Mouse (Mus musculus): ENCODE measurements around the gene Ell.
A peak's percentile ranks its signal among the peaks of the same experiment; 100 is the strongest.
"Not testable (repeated sequence)": the region's sequence is repeated elsewhere in the genome, so short reads cannot be mapped to it uniquely, and the experiment has no call there.

The Ell gene

DNA sequence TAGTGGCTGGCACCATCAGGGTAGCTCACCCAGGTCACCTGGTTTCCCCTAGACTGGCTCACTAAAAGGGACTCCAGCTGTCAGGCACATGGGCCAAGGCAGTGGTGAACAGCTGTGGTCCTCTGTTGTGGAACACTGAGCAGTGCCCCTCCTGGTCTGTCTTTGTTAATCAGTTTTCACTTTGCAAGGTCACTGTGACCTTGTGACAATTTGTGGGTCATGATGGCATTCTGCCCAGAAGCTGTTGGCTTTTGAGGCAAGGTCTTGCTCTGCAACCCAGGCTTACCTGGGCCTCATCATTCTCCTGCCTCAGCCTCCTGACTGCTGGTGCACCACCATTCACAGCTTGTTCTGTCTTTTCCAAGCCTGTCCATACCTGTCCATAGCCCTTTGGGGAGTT, 31.1 kb downstream of the Ell start:
- no peak for DNase-seq

DNA sequence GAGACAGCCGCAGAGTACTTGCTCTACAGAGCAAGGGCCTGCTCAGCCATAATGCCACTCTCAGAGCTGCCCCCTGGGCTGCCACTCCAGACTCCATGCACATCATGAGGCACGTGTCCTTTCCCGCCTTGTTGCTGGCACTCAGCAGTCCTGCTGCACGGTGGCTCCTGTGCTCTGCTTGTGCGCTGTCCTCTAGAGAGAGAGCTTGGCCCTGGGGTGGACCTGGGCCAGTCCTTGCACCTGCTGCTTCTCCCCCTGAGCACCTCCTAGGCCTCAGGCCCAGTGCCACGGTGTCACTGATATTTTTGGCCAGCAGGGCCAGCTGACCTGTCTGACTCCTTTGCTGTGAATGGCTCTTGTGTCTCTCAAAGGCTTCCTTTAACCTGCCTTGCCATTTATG, 31.7 kb downstream of the Ell start:
- DNase-seq, result peak; percentile 57

DNA sequence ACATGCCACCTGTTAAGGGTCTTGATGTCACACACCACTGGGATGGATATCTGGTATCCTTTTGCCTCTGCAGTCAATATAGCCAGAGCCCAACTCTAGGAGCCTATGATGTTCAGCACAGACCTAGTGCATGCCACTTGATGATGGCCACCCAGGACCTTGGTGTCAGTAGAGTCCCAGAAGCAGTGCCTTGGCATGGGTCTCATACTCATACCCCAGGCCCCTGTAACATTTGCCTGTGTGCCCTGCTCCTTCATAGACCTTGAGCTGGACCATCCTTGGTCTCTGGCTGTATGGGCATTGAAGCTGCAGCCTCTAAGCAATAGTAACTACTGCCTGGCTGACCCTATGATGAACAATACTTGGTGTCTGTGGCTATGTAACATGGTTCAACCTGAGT, 35.0 kb downstream of the Ell start:
- no peak for DNase-seq

DNA sequence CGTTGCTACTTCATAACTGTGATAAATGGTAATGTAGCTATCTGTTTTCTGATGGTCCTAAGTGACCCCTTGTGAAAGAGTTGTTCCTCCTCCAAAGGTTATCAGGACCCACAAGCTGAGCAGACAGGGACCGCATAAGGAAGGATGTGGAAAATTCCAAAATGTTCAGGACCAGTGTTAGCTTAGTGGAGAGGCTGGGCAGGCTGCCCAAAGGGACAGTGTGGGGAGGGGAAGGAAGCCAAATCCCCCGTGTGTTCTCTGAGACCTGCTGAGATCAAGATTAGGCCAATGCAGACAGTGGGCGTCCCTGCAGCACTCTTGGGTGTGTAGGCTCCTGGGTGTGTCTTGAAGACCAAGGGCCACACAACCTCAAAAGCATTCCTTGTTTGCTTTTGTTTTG, 35.7 kb downstream of the Ell start:
- peak; percentile 64 for DNase-seq

DNA sequence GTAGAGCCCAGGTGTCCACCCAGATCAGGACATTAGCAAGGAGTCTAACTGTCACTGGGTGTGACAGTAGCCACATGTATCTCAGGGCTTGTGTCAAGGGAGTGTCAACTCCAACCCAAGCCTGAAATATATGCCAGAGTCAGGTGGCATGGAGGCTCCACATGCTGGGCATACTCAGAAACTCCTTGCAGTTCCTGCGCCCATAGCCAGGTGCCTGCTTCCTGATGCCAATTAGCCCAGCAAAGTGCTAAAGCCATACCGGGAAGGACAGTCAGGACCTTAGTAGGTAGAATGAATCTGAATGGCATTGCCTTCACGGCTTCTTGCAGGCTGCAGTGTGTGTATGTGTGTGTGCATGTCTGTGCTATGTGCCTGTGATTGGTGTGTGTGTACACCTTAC, 38.0 kb downstream of the Ell start:
- DNase-seq, result no peak

DNA sequence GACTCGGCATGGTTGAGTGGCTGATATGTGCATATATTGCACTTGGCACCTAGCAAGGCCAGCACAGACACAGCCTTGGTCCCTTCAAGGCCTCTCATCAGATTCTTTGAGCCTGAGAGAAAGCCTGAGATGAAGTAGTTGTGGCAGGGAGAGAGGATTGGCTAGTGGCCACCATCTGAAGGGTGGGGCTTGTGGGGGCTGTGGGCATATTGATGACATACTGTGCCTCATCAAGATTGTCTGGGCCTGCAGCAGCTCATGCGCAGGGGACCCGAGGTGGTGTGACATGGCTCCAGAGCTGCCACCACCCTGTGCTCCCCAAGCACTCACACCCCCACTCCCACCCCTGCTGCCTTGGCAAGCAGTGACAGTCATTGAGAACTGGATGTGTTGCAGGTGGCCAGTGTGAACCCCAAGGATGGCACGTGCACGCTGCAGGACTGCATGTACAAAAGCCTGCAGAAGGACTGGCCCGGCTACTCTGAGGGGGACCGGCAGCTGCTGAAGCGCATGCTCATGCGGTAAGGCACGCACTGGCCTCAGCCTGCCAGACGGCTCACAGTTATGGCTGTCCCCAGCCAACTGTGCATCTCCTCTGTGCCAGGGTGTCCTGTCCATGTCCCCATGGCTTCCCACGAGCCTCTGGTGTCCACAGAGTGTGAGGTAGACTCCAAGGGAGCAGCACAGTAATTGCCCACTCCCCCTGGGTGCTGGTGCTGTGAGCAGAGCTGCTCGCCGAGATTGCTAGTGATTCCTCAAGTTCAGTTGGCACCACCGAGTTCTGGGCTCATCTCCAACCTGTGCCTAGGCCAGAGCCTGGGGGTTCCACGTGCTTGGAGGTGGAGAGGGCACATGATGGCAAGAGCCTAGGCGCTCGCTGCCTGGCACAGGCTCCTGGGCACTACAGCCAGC, 44.5 kb downstream of the Ell start:
- peak; percentile 72 for DNase-seq

DNA sequence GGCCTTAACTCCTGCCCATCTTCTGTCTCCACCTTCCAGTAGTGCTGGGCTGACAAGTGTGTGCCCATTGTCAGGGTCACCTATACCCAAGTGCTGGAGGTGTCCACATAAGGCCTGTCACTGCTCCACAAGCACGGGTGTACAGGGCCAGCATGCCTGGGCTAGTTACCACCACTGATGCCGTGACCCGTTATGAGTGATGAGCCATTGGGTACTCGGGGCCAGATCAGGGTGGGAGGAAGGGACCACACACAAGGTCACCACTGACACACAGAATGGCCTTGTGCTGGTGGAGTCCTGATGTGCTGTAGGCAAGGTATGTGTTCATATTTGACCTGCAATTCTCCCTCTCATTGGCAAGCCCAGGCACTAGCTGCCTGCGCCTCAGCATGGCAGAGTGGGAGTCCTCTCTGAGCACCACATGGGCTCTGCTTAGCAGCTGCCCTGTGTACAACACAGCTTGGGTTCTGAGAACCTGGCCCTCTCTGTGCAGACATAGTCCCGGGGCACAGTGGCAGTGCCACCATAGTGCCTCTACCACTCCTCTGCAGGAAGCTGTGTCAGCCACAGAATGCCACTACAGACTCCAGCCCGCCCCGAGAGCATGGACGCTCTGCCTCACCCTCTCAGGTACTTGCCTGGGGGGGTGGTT, 45.5 kb downstream of the Ell start:
- DNase-seq, result no peak

DNA sequence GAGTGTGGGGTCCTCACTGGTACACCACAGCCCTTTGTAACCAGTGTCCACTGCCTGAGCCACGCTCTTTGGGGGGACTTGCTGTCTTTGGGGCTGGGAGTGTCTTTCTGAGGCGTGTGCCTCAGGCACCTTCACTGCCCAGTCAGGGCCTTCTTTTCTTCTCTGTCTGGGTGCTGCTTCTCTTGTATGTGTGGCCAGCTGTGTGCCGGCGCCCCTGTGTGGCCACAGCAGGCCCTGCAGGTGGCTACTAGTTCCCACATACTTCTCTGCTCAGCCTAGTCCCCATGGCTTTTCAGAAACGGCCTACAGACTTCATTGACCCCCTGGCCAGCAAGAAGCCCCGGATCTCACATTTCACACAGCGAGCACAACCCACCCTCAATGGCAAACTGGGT, 46.0 kb downstream of the Ell start:
- no peak for DNase-seq

DNA sequence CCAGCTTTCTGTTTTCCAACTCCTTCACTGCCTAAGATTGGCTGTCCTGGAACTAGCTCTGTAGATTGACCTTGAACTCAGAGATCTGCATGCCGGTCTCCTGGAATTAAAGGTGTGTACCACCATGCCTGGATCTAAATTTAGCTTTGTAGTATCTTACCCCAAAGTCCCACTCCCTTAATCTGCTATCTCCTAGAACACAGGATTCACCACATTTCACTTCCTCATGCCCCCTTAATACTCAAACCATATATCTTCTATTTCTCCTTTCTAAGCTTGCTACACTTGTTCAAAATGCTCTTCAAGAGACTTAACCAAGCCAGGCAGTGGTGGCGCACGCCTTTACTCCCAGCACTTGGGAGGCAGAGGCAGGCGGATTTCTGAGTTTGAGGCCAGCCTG, 48.7 kb downstream of the Ell start:
- DNase-seq, result not testable (repeated sequence)

DNA sequence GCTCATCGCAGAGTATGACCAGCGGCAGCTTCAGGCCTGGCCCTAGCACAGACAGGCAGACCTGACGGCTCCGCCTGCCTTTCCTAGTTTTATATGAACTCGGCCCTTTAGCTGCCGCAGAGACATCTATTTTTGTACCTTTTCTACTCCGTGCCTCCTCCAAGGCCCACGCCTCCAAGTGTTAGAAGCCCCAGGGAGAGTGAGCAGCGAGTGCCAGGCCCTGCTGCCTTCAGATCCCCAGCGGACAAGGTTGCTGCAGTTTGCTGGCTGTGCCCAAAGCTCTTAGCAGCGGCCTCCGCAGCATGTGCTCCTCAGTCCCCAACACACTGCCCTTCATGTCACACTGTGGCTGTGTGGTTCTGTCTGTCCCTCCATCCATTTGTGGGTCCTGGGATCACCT, 52.3 kb downstream of the Ell start:
- no peak for DNase-seq

DNA sequence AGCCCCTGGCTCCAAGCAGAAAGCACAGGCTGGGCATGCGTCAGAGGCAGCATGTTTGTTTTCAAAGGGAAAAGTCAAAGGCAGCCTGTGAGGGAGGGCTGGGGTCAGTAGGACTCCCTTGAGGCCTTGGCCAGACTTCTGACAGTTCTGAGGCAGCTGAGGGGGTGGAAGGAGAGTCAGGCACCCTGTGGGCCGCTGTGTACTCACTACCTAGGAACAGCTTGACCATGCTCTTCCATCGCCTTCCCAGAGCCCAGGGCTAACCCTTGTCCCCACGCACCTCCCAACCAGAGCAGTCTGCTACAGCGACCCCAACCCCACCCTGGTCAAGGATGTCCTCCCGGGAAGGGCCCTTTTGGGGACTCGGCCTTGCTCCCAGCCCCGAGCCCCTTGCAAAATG, 53.9 kb downstream of the Ell start:
- no peak for DNase-seq

DNA sequence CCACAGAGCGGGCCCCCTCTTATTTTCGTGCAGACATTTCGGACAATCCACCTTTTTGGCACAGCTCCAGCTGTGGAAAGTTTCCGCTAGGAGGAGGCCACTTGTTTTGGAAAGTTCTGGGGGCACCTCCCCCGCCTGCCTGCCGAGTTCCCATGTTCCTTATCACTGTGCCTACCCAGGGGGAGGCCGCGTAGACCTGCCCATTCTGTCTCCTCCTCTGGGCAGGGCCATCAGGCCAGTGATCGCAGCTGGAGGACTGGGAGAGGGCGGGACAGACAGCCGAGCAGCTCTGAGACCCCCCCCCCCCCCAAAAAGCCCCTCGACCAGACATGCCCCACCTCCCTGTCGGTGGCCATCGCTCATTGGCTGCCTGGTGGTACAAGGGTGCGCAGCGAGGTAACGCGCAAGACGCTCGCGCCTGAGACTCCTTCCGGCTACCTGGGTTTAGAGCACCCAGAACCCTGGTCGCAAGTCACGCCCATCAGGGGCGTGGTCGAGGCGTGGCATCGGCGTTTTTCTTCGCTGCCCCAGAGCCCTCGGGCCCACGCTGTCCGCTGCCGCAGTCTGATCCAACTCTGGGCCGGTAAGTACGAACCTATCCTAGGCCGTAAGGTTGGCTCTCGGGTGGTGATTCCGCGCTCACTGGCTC, 54.8 kb downstream of the Ell start, which contains the start of gene Isyna1:
Isyna1 (plus strand) TSS at position 413 of the 649 bp plus-strand sequence.
- peak; percentile 46 for DNase-seq

DNA sequence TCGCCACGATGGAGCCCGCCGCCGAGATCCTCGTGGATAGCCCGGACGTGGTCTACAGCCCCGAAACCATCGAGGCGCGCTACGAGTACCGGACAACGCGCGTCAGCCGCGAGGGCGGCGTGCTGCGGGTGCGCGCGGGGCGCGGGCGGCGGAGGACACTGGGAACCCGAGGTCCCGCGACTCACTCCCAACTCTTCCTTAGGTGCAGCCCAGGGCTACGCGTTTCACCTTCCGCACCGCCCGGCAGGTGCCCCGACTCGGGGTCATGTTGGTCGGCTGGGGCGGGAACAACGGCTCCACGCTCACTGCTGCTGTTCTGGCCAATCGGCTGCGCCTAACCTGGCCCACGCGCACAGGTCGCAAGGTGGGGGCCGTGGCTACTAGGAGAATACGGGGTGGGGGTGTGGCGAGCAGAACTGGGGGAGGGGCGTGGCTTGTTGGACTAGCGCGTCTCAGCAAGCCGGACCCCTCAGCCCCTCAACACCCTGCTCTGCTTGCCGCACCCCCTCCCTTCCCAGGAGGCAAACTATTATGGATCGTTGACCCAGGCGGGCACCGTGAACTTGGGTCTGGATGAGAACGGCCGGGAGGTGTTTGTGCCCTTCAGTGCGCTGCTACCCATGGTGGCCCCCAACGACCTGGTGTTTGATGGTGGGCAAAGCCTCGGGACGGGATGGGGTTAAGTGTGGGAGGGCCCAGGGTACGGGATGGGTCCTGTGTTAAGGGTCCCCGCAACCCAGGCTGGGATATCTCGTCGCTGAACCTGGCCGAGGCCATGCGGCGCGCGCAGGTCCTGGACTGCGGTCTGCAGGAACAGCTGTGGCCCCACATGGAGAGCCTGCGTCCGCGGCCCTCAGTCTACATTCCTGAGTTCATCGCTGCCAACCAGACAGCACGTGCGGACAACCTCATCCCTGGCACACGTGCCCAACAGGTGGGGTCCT, 55.6 kb downstream of the Ell start:
- peak; percentile 55 for DNase-seq

DNA sequence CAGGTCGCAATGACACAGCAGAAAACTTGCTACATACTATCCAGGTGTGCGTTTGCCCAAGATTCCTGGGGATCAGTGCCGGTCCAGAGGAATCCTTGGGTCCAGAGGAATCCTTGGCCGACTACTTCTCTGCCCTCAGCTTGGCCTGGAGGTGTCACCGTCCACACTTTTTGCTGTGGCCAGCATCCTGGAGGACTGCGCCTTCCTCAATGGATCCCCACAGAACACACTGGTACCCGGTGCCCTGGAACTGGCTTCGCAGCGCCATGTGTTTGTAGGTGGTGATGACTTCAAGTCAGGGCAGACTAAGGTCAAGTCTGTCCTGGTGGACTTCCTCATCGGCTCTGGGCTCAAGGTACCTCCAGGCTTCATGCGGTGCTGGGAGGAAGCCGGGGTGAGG, 56.6 kb downstream of the Ell start:
- DNase-seq, result no peak

DNA sequence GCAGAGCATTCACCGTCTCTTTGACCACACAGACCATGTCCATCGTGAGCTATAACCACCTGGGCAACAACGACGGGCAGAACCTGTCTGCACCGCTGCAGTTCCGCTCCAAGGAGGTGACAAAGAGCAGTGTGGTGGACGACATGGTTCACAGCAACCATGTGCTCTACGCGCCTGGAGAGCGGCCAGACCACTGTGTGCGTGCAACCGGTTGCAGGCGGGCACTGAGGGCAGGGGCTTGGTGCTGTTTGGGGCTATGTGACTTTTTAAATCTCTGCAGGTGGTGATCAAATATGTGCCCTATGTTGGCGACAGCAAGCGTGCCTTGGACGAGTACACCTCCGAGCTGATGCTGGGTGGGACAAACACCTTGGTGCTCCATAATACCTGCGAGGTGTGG, 57.0 kb downstream of the Ell start:
- no peak for DNase-seq

DNA sequence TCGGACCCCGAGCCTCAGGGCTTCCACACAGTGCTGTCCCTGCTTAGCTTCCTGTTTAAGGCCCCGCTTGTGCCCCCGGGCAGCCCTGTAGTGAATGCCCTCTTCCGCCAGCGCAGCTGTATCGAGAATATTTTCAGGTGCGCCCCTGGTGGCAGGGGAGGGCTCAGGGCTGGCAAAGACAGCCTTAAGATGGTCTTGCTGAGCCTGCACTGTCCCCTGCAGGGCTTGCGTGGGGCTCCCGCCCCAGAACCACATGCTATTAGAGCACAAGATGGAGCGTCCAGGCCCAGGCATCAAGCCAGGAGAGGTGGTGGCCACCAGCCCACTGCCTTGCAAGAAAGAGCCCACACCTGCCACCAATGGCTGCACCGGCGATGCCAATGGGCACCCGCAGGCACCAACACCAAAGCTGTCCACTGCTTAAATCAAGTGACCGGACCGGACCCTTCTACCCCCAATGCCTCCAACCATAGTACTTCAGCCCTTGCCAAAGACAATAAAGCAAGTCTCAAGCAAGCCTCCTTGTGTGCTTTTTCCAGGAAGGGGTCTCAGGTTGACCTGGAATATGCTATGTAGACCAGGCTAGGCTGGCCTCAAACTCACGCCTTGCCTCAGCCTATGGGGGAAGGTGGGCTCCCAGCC, 57.6 kb downstream of the Ell start:
- DNase-seq, result peak; percentile 59

DNA sequence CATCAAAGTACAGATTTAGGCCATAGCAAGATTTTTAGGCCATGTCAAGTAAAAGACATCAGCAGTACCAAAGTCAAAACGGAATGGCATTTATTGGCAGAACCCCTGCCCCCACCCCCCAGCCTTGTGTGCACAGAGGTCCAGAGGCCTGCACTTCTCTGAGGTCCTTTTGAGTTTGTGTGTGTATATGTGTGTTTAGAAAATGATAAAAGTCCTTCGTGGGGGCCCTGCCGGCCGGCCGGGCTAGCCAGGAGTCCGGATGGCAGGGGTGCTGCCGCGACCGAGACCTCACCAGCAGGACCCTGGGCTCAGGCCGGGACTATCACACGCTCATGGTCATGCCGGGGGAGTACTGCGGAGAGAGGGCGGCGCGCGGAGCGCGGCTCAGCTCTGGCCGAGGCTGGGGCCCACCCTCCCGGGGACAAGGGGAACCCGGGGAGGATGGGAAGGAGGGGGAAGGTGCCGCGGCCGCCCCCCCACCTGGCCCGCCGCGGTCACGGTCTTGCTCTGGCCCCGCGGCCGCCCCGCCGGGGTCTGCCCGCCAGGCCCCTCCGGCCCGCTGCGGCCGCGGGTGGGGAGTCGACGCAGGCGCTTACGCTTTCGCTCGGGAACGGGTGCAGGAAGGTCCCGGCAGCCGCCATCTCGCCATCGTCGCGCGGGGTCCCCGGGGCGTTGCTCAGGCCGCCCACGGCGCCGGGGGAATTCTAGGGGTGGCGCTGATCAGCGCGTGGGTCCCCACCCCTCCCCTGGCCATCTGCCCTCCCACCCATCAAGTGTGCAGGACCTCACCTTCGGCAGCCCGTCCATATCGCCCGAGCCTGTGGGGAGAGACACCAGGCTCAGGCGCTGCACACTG, 58.4 kb downstream of the Ell start:
- peak; percentile 41 for DNase-seq

DNA sequence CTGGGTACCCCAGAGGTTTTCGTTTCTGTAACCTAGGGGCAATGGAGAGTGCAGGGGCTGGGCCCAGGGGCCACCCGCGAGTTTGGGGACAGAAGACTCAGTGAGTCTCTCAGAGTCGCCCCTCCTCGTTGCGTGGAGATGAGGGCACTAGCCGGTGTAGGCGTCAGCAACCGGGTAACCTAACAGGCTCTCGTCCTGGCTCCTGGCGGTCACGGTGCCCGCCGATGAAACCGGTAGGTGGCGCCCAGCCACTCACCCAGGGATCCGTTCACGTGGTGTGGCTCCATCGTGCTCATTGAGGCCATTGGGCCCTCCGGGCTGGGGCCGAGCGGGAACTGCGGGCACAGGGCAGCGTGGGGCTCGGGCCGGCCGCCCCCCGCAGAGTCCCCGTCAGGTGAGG, 59.0 kb downstream of the Ell start:
- peak; percentile 89 for DNase-seq

DNA sequence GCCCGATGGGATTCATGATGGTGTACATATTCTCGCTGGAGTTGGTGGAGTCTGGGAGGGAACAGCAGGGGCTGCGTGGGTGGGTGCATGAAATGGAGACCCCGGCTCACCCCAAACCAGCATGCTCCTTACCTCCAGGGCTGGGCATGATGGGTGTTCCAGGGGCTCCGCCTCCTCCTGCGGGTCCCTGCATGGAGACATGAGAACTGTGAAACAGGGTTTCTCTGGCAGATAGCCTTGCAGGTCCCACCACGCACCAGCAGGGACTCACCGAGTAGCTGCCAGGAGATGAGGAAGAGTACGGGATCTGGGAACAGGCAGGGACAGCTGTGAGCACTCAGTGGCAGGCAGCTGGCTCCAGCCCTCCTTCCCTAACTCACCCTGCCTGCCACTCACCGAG, 59.5 kb downstream of the Ell start:
- DNase-seq, result no peak

DNA sequence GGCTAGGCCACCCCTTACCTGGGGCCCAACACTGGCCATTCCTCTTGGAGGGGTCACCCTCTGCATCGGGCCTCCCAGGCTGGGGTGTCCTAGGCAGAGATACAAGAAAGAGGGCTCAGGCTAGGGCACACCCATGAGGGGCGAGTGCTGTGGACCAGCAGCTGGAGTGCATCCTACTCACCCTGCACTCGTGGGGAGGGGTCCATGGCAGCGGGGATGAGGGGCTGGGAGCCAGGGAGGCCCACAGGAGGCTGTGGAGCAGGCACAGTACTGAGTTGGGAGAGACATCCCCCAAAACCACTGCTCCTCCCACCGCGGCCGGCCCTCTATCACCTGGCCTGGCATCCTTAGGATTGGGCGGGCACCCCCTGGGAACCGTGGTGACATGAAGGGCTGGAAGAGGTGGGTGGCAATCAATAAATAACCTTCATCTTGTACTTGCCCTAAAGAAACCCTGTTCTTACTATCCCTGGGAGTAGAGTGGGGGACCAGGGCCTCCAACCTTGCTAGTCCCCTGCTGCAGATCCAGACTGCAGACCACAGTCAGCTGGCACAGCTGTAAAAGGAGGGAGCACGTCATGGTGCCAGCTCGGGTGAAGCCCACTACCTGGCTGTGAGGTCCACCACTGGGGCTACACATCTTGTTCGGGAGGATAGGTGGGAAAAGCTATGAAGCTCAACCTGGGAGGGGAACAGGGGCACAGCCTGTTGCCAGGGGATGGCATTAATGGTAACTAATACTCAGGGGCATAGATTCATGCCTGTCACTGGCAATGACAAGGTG, 60.4 kb downstream of the Ell start:
- no peak for DNase-seq

All from cerebellum, adult 8-10 months (tissue).